Mouse (Mus musculus) hindbrain, embryonic 10.5 days (tissue): ENCODE results near the gene Krt18. TPM values are rescaled to one million over a fixed set of nuclear protein-coding genes. Genes with fewer than 3 reads are reported as not detected.
A peak's percentile ranks its signal among the peaks of the same experiment; 100 is the strongest.

Experiments
- DNase-seq: peaks from one replicate; pipeline ENCODE4 v3.0.0-alpha.2; 2017; ENCODE audit warnings: low spot score
- H3K27ac ChIP-seq: fragments of 300-500 bp; sonication (generic); 2 replicates; pipeline ENCODE4 v1.5.1; 2016; ENCODE audit warnings: mild to moderate bottlenecking, moderate library complexity
- H3K27me3 ChIP-seq: fragments of 300-500 bp; sonication (generic); 2 replicates; pipeline ENCODE4 v1.6.1; 2016; ENCODE audit warnings: mild to moderate bottlenecking; ENCODE audit not compliant: poor library complexity, insufficient read depth, severe bottlenecking
- H3K36me3 ChIP-seq: fragments of 300-500 bp; sonication (generic); 2 replicates; pipeline ENCODE4 v1.6.1; 2016; ENCODE audit warnings: mild to moderate bottlenecking, moderate library complexity
- H3K4me1 ChIP-seq: fragments of 300-500 bp; sonication (generic); replicated peaks from 2 replicates; pipeline ENCODE4 v1.6.1; 2016; ENCODE audit warnings: mild to moderate bottlenecking
- H3K4me3 ChIP-seq: fragments of 300-500 bp; sonication (generic); 2 replicates; pipeline ENCODE4 v1.5.1; 2016; ENCODE audit warnings: mild to moderate bottlenecking, moderate library complexity
- H3K9me3 ChIP-seq: fragments of 300-500 bp; sonication (generic); 2 replicates; pipeline ENCODE4 v1.6.1; 2016; ENCODE audit warnings: mild to moderate bottlenecking, moderate library complexity
- WGBS: fragments of 180-500 bp; shearing (Covaris S2); methylation state at CpG from one replicate; pipeline ENCODE4 v1.1.7; 2016; 5-methylcytosine and 5-hydroxymethylcytosine counted together
- polyA plus RNA-seq: library from polyadenylated mRNA; unstranded; fragments of >200 nt; fragmentation: Nextera tagmentation; extraction: Ambion mirVana; gene quantifications from 2 replicates; pipeline ENCODE4 v1.2.1, GENCODE M21; 2016

Gene Krt18
- polyA plus RNA-seq, 1 experiment from 2014 or later = 38.6 TPM

DNA sequence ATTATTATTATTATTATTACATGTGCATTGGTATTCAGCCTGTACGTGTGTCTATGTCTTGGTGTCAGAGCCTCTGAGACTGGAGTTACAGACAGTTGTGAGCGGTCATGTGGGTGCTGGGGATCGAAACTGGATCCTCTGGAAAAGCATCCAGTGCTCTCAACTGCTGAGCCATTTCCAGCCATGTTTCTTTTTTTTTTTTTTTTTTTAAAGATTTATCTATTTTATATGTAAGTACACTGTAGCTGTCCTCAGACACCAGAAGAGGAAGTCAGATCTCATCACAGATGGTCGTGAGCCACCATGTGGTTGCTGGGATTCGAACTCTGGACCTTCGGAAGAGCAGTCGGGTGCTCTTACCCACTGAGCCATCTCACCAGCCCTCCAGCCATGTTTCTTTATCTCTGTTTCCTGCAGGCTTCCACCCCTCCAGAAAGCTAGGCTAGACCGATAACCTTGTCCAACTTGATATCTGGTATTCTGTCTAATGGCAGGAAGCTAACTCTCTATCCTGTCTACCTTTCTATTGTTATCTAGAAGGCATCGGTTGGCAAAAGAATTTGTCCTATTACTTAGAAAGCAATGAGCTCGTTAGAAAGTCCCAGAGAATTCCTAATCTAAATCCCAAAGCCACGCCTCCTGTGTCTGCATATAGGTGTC is 28.2 kb upstream of the Krt18 start:
- Histone ChIP-seq H3K4me1 (peaks cover 24% of the 10 kb centered on the region), H3K27ac (no peak overlapping the region), H3K27me3 (peaks cover 59% of the 10 kb centered on the region), H3K9me3 (peaks cover 6% of the 10 kb centered on the region; the same call in 1 of the 2 replicates), H3K4me3 (no peak overlapping the region), H3K36me3 (no peaks in the 10 kb centered on the region)
- no peak for DNase-seq
- 88% methylated on average over 11 of the region's 11 CpGs for WGBS

DNA sequence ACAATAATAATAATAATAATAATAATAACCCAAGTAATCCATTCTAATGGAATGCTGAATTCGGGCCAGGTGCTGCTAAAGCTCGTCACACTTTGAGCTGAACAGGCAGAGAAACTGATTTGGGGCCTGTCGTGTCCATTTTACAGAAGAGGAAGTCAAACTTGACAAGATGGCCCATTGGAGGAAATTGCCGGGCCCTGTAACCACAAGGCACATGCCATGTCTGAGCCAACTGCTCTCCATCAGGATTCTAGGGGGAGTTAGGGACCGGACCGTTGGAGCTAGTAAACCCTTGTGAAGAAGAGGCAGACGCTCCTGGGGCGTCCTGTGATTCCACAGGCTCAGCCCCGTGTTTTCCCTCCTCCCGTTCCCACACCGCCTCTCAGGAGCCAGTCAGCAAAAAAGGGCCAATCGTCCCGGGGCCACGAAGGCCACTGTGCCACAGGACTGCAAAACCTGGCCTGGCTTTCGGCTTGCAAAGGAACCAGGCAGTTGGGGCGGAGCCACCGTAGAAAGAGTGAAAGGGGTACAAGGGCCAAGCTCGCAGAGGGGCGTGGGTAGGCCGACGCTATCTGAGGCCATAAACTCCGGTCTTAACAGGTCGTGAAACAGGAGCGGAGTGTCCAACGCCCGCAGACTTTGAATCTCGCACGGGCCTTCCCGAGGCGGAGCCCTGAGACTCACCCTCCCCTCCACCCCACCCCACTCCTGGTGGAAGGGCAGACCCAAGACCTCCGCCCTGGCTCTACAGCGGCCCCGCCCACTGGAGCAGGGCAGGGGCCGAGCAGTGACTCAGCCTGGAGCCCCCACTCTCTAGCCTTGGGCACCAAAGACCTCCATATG is 25.1 kb upstream of the Krt18 start:
- peak; percentile 84 for DNase-seq
- peak overlapping the region; percentile 46 for H3K4me3 ChIP-seq
- H3K4me1 ChIP-seq = peaks cover 53% of the 10 kb centered on the region
- no peaks in the 10 kb centered on the region for H3K9me3 ChIP-seq
- H3K36me3 ChIP-seq = no peaks in the 10 kb centered on the region
- WGBS = 2% methylated on average over 34 of the region's 34 CpGs
- peaks cover 85% of the 10 kb centered on the region for H3K27me3 ChIP-seq
- H3K27ac ChIP-seq = peak overlapping the region; percentile 56

DNA sequence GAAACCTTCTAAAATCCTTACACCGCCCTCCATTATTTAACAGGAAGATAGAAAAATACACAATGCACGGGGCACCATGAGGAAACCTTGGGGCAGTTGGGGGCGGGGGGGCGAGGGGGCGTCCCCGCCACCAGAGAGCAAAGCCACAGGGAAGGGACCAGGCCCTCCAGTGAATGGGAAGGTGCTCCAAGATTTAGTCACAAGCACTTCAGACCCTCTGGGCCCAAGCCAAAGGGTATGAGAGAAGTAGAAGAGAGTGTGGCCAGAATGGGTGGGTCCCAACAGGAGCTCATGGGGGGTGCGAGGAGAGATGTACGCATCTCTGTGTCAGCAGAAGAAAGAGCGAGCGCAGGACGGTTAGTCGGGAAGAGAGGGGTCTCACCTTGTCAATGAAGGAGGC is 24.5 kb upstream of the Krt18 start:
- peak overlapping the region; percentile 46 for H3K4me3 ChIP-seq
- no peaks in the 10 kb centered on the region for H3K36me3 ChIP-seq
- WGBS = 10% methylated on average over 12 of the region's 12 CpGs
- DNase-seq = no peak
- peaks cover 59% of the 10 kb centered on the region for H3K4me1 ChIP-seq
- no peaks in the 10 kb centered on the region for H3K9me3 ChIP-seq
- peak overlapping the region; percentile 56 for H3K27ac ChIP-seq
- H3K27me3 ChIP-seq = peaks cover 86% of the 10 kb centered on the region

DNA sequence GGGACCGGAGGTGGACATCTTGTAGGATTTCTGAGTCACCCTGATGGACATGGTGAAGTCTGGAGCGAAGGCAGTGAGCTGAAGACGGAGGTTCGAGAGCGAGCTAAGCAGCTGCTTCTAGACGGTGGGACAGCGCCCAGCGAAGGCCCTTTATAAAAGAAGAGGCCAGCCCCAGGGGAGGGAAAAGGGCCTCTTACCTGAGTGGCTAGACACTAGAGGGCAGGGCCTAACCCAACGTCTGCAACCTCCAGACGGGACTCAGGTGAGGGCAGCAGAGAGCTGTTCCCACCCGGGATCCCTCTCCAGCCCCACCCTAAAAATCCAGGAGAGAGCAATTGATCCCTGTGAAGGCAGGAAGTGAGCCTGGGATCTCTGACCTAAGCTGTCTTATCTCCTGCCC is 23.8 kb upstream of the Krt18 start, which contains the start of gene Krt8:
Krt8 (minus strand) TSS at position 294 of the 400 bp plus-strand sequence.
- no peaks in the 10 kb centered on the region for H3K36me3 ChIP-seq
- peak within 1 kb of the TSS; percentile 46 for H3K4me3 ChIP-seq
- DNase-seq = no peak
- H3K4me1 ChIP-seq = peaks cover 64% of the 10 kb centered on the region
- H3K9me3 ChIP-seq = no peaks in the 10 kb centered on the region
- peaks cover 81% of the 10 kb centered on the region for H3K27me3 ChIP-seq
- WGBS = 16% methylated on average over 11 of the region's 11 CpGs
- H3K27ac ChIP-seq = peak within 1 kb of the TSS; percentile 56

DNA sequence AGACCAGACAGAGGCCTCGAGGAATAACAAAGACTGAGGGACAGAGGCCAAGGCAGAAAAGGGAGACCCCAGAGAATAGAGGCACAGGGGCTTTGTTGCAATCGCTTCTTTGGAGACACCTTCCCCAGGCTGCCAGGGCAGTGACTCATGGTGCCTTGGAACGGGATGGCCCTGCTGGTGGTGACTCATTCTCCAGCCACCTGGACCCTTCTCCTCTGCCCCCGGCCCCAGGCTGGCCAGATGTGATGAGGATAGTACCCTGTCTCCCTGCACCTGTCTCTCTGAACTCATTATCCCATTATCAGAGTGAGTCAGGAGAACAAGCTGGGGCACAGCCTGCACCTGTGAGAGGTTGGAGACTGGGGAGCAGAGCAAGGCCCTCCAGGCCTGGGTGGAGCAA is 22.7 kb upstream of the Krt18 start:
- peak overlapping the region; percentile 53 for H3K27ac ChIP-seq
- peaks cover 77% of the 10 kb centered on the region for H3K27me3 ChIP-seq
- peaks cover 64% of the 10 kb centered on the region for H3K4me1 ChIP-seq
- no peaks in the 10 kb centered on the region for H3K36me3 ChIP-seq
- 33% methylated on average over 4 of the region's 4 CpGs for WGBS
- H3K9me3 ChIP-seq = no peaks in the 10 kb centered on the region
- H3K4me3 ChIP-seq = no peak overlapping the region
- DNase-seq = no peak

DNA sequence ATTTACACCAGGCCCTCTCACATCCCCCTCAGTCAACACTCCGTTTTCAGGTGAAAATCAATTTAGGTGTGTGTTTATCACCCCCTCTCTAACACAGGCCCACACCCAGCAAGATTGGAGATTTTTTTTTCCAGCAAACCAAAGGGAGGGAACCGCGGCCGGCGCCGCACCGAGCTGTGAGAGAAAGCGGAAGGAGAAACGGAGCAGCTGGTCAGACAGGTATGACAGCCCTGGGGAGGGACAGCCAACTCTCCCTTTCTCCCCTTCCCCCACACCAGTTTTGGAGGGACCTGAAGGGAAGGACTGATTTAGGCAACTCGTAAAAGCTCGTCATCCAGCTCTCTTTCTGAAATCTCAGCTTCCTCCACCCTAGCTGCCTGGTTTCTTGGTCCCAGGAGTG is 21.7 kb upstream of the Krt18 start:
- Histone ChIP-seq H3K27ac (peak overlapping the region; percentile 64), H3K4me3 (no peak overlapping the region), H3K4me1 (peaks cover 67% of the 10 kb centered on the region), H3K9me3 (no peaks in the 10 kb centered on the region), H3K27me3 (peaks cover 66% of the 10 kb centered on the region), H3K36me3 (no peaks in the 10 kb centered on the region)
- 28% methylated on average over 11 of the region's 11 CpGs for WGBS
- no peak for DNase-seq

DNA sequence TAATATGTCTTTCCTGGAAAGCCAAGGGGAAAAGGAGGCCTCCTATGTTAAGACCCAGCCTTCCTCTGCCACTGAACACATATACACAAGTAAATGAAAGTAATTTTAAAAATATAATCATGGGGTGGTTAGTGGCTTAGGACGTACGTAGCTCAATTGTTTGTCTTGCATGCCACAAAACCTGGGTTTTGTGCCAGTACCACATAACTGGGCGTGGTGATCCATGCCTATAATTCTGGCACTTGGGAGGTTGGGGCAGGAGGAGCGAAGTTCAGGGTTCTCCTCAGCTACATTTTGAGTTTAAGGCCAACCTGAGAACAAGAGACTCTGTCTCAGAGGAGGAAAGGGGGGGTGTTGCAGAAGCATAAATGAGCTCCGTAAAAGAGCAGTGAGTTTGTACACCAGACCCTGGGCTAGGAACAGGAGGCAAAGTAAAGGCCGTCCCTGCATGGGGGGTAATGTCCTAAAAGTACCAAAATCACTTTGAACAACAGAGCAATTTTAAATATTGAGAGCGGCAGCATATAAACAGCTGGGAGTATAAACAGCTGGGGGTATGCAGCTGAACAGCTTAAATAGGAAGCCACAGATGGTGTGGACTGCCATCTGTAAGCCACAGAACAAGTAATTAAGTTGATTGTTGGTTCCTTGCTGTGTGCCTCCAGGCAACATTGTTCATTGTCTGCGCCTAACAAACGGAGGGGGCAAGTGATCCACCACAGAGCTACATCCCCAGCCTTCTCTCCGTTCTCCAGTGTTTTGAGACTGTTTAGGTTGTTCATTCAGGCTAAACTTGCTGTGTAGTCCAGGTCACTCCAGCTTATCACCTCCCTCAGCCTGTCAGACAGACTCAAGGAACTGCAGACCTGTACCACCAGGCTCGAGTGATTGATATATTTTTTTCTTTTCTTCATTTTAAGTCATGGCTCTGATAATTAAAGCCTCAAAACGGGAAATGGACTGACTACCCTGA is 20.6 kb upstream of the Krt18 start:
- Histone ChIP-seq H3K27me3 (peaks cover 56% of the 10 kb centered on the region), H3K4me3 (no peak overlapping the region), H3K27ac (peak overlapping the region; percentile 64), H3K36me3 (no peaks in the 10 kb centered on the region), H3K9me3 (no peaks in the 10 kb centered on the region), H3K4me1 (peaks cover 63% of the 10 kb centered on the region)
- WGBS = 52% methylated on average over 12 of the region's 12 CpGs
- no peak for DNase-seq

DNA sequence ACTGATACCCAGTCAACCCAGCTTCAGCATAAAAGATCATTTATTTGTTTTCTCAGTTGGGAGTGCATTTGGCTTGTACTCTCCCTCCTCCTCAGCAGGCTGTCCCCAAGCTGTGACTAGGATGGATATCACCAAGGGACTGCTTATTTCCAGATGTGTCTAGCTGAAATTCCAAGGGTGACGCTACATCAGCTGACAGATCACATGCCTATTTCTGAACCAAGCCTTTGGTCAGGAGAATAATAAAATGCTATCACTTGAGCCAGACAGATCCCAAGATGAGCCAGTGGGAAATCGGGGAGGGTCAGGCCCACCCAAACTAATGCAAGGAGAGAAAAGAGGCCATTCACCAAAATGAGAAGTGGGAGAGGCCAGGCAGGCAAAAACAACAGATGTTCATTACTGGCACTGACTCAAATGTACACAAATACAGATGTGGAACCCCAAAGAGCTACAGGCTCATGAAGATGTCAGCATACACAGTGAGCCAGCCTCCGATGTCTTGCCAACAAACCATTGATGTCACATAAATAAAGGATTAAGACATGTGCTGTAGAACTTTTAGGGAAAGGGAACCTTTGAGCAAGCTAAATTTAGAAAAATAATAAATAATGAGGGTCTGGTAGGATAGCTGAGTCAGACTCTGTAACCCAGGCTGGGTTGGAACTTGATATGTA is 17.3 kb upstream of the Krt18 start:
- no peak for DNase-seq
- Histone ChIP-seq H3K36me3 (no peaks in the 10 kb centered on the region), H3K9me3 (no peaks in the 10 kb centered on the region), H3K27ac (no peak overlapping the region), H3K27me3 (peaks cover 23% of the 10 kb centered on the region), H3K4me3 (no peak overlapping the region), H3K4me1 (peaks cover 42% of the 10 kb centered on the region)
- WGBS = 76% methylated on average over 3 of the region's 3 CpGs

DNA sequence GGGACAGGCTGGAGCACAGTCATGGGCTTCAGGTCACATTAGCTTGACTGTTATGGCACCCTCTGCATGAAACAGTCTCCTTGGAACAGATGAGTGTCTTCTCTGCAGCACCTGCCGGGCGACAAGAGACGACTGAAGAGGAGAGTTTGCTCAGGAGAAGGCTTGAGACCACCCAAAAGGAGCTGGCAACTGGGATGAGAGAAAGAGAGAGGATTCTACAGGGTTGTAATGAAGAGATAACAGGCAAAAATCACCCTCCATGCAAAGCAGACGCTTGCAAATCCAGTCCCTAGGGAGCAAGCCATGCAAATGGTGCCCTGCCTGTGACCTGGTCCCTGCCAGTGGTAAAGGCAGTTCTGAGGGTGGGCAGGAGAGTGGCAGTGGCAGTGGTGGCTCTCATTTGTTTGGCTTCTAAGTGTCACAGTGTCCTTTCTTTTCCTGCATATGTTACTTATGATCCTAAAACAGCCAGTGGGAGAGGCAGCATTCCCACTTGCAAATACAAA is 15.7 kb upstream of the Krt18 start:
- WGBS = 48% methylated on average over 4 of the region's 4 CpGs
- Histone ChIP-seq H3K27me3 (peaks cover 6% of the 10 kb centered on the region), H3K9me3 (no peaks in the 10 kb centered on the region), H3K27ac (no peak overlapping the region), H3K4me1 (peaks cover 40% of the 10 kb centered on the region), H3K36me3 (no peaks in the 10 kb centered on the region), H3K4me3 (no peak overlapping the region)
- no peak for DNase-seq

DNA sequence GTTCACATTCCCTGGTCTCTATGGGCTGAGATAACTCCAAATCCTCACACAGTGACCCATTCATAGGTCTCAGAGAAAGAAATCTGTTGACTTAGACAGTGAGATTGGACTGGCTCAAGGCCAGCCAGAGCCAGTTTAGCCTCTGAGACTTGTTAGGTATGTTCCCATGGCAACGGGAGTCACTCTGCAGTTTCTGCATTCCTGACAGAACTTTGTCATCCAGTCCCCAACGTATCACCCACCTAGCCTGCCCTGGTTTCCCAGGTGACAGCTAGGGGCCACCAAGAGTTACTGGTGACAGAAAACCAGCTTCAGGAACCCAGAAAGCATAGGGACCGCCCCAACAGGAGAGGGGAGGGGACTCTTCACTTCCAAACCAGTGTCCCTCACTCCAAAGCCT is 14.3 kb upstream of the Krt18 start:
- Histone ChIP-seq H3K36me3 (no peaks in the 10 kb centered on the region), H3K27me3 (peaks cover 3% of the 10 kb centered on the region; the same call in 1 of the 2 replicates), H3K9me3 (no peaks in the 10 kb centered on the region), H3K4me3 (no peak overlapping the region), H3K4me1 (peaks cover 37% of the 10 kb centered on the region), H3K27ac (0 out of 2 replicates have a peak overlapping the region, but pooled peaks have one; percentile 17)
- no peak for DNase-seq
- WGBS = 49% methylated on average over 3 of the region's 3 CpGs

DNA sequence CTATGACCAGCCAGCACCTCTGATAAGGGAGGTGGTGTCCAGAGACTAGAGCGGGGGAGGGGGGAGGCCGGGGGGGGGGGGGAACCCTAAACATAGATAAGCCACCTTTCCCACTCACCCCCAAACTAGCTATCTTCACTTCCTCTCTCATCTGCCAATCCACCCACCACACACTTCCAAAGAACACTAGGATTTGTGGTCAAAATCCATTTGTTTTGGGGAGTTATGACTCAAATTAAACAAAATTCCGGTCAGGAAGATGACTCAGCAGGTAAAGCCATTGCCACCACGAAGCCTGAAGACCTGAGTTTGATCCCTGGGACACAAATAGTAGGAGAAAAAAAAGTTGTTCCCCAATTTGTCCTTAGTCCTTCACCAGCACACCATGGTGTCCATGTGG is 13.1 kb upstream of the Krt18 start:
- Histone ChIP-seq H3K36me3 (no peaks in the 10 kb centered on the region), H3K4me1 (peaks cover 33% of the 10 kb centered on the region), H3K27ac (no peak overlapping the region), H3K27me3 (0 out of 2 replicates have a peak, but pooled peaks cover 3% of the 10 kb centered on the region), H3K4me3 (no peak overlapping the region), H3K9me3 (no peaks in the 10 kb centered on the region)
- WGBS = 42% methylated on average over 4 of the region's 4 CpGs
- no peak for DNase-seq

DNA sequence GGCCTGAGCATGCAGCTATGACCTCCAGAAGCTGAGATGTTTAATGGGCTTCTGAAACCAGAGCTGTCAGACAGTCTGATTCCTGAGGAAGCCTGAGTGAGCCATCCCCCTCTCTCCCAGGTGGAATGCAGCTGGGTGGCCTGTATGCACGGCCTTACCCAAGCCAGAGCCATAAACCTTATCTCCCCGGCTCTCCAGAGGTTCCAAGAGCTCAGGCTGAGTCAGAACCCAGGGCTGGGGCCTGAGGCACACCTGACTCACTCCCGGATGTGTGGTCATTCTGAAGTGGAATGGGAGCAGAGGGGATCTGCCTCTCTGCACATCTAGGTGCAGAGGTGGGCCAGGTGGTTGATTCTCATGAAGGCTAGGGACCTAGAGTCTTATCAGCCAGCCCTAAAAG is 11.9 kb upstream of the Krt18 start:
- DNase-seq = no peak
- peak overlapping the region; percentile 67 for H3K27ac ChIP-seq
- WGBS = 56% methylated on average over 3 of the region's 3 CpGs
- H3K27me3 ChIP-seq = 0 out of 2 replicates have a peak, but pooled peaks cover 3% of the 10 kb centered on the region
- H3K4me3 ChIP-seq = no peak overlapping the region
- H3K4me1 ChIP-seq = peaks cover 30% of the 10 kb centered on the region
- H3K9me3 ChIP-seq = no peaks in the 10 kb centered on the region
- H3K36me3 ChIP-seq = no peaks in the 10 kb centered on the region
